Mouse (Mus musculus) embryonic facial prominence, embryonic 10.5 days (tissue): ENCODE results near the gene Gm9008. TPM values are rescaled to one million over a fixed set of nuclear protein-coding genes. Genes with fewer than 3 reads are reported as not detected.
"Not testable (repeated sequence)": the region's sequence is repeated elsewhere in the genome, so short reads cannot be mapped to it uniquely, and the experiment has no call there.

Experiments used
- DNase-seq: peaks from one replicate; pipeline ENCODE4 v3.0.0-alpha.2; 2017; ENCODE audit warnings: low spot score
- H3K27ac ChIP-seq: fragments of 300-500 bp; sonication (generic); replicated peaks from 2 replicates; pipeline ENCODE4 v1.5.1; 2016; ENCODE audit warnings: mild to moderate bottlenecking
- H3K27me3 ChIP-seq: fragments of 300-500 bp; sonication (generic); replicated peaks from 2 replicates; pipeline ENCODE4 v1.6.1; 2016; ENCODE audit warnings: low read depth, mild to moderate bottlenecking; ENCODE audit not compliant: poor library complexity, severe bottlenecking
- H3K36me3 ChIP-seq: fragments of 300-500 bp; sonication (generic); replicated peaks from 2 replicates; pipeline ENCODE4 v1.6.1; 2016; ENCODE audit warnings: mild to moderate bottlenecking, moderate library complexity
- H3K4me1 ChIP-seq: fragments of 300-500 bp; sonication (generic); 2 replicates; pipeline ENCODE4 v1.6.1; 2016
- H3K4me3 ChIP-seq: fragments of 300-500 bp; sonication (generic); 2 replicates; pipeline ENCODE4 v1.5.1; 2016; ENCODE audit warnings: mild to moderate bottlenecking, moderate library complexity
- H3K9me3 ChIP-seq: fragments of 300-500 bp; sonication (generic); 2 replicates; pipeline ENCODE4 v1.6.1; 2016; ENCODE audit warnings: mild to moderate bottlenecking
- WGBS: fragments of 180-500 bp; shearing (Covaris S2); methylation state at CpG from one replicate; pipeline ENCODE4 v1.1.7; 2016; 5-methylcytosine and 5-hydroxymethylcytosine counted together
- polyA plus RNA-seq: library from polyadenylated mRNA; unstranded; fragments of >200 nt; fragmentation: Nextera tagmentation; extraction: Ambion mirVana; gene quantifications from 2 replicates; pipeline ENCODE4 v1.2.1, GENCODE M21; 2016

Gene Gm9008
- polyA plus RNA-seq: 0.21 and 0.27 TPM in 2 replicates

GRCm38 (mm10) chr6:76497054-76497835, at the start of gene Gm9008:
TSS of gene Gm9008 (minus strand) at chr6:76497784.
- H3K27me3 ChIP-seq, H3K4me3 ChIP-seq, DNase-seq, H3K27ac ChIP-seq, H3K36me3 ChIP-seq, H3K9me3 ChIP-seq, H3K4me1 ChIP-seq: not testable (repeated sequence)
- 92% methylated on average over 20 of the region's 22 CpGs for WGBS

GRCm38 (mm10) chr6:76521975-76522641, 24.5 kb upstream of the Gm9008 start:
- Histone ChIP-seq H3K9me3 (no peaks in the 10 kb centered on the region), H3K36me3 (no peaks in the 10 kb centered on the region), H3K4me3 (no peak overlapping the region), H3K27me3 (no peaks in the 10 kb centered on the region), H3K4me1 (no peaks in the 10 kb centered on the region), H3K27ac (no peak overlapping the region)
- WGBS: 84% methylated on average over 4 of the region's 4 CpGs
- DNase-seq: no peak

- Histone ChIP-seq H3K4me1 (no peaks in the 10 kb centered on the region), H3K36me3 (no peaks in the 10 kb centered on the region), H3K27ac (no peak overlapping the region), H3K9me3 (no peaks in the 10 kb centered on the region), H3K27me3 (no peaks in the 10 kb centered on the region), H3K4me3 (no peak overlapping the region)
- no peak for DNase-seq
Measured at GRCm38 (mm10) chr6:76510200-76510599, 12.6 kb upstream of the Gm9008 start.

- H3K4me1 ChIP-seq, H3K36me3 ChIP-seq, H3K27me3 ChIP-seq, DNase-seq, H3K27ac ChIP-seq, H3K4me3 ChIP-seq, H3K9me3 ChIP-seq: not testable (repeated sequence)
- 90% methylated on average over 12 of the region's 12 CpGs for WGBS
Measured at GRCm38 (mm10) chr6:76496335-76496734, 1.2 kb downstream of the Gm9008 start.

- Histone ChIP-seq H3K9me3 (no peaks in the 10 kb centered on the region), H3K36me3 (no peaks in the 10 kb centered on the region), H3K27ac (no peak overlapping the region), H3K4me3 (no peak overlapping the region), H3K4me1 (no peaks in the 10 kb centered on the region), H3K27me3 (no peaks in the 10 kb centered on the region)
- WGBS: 40% methylated on average over 2 of the region's 2 CpGs
- DNase-seq: no peak
Measured at GRCm38 (mm10) chr6:76468194-76468593, 29.4 kb downstream of the Gm9008 start.
